Mouse (Mus musculus) forebrain, embryonic 16.5 days (tissue): Measurements from ENCODE around the gene Gm20716. TPM values are rescaled to one million over a fixed set of nuclear protein-coding genes. Genes with fewer than 3 reads are reported as not detected.

ENCODE experiments used
- ATAC-seq: fragments of 200-750 bp; cut with Nextera tagmentation; 2 replicates; pipeline ENCODE4 v1.8.0; 2017; ENCODE audit warnings: mild to moderate bottlenecking, moderate library complexity
- H3K27ac ChIP-seq: fragments of 300-500 bp; sonication (generic); 2 replicates; pipeline ENCODE4 v1.5.1; 2014; ENCODE audit warnings: low read length, control low read depth
- H3K27me3 ChIP-seq: fragments of 300-500 bp; sonication (generic); replicated peaks from 2 replicates; pipeline ENCODE4 v1.6.1; 2014; ENCODE audit warnings: low read length; ENCODE audit not compliant: control insufficient read depth, insufficient read depth
- H3K36me3 ChIP-seq: fragments of 300-500 bp; sonication (generic); 2 replicates; pipeline ENCODE4 v1.6.1; 2014; ENCODE audit not compliant: control insufficient read depth, insufficient read depth
- H3K4me1 ChIP-seq: fragments of 300-500 bp; sonication (generic); replicated peaks from 2 replicates; pipeline ENCODE4 v1.6.1; 2014; ENCODE audit warnings: low read length; ENCODE audit not compliant: control insufficient read depth, insufficient read depth
- H3K4me2 ChIP-seq: fragments of 300-500 bp; sonication (generic); 2 replicates; pipeline ENCODE4 v1.6.1; 2014; ENCODE audit warnings: mild to moderate bottlenecking, low read length, control low read depth
- H3K4me3 ChIP-seq: fragments of 300-500 bp; sonication (generic); replicated peaks from 2 replicates; pipeline ENCODE4 v1.5.1; 2014; ENCODE audit warnings: mild to moderate bottlenecking, low read length, control low read depth
- H3K9ac ChIP-seq: fragments of 300-500 bp; sonication (generic); replicated peaks from 2 replicates; pipeline ENCODE4 v1.6.1; 2014; ENCODE audit warnings: low read depth, low read length, control low read depth
- H3K9me3 ChIP-seq: fragments of 300-500 bp; sonication (generic); 2 replicates; pipeline ENCODE4 v1.6.1; 2016; ENCODE audit warnings: low read length; ENCODE audit not compliant: control insufficient read depth
- WGBS: fragments of 180-500 bp; shearing (Covaris S2); extraction: QIAGEN DNeasy Blood & Tissue Kit; methylation state at CpG from one replicate; pipeline ENCODE4 v1.1.7; 2014; 5-methylcytosine and 5-hydroxymethylcytosine counted together
- polyA plus RNA-seq: library from polyadenylated mRNA; unstranded; fragments of >200 nt; fragmentation: Nextera tagmentation; extraction: Ambion mirVana; gene quantifications from 2 replicates; pipeline ENCODE4 v1.2.1, GENCODE M21; 2015

The Gm20716 gene
- 23.8 and 24.4 TPM in 2 replicates for polyA plus RNA-seq

- Histone ChIP-seq H3K4me1 (peaks cover 33% of the 10 kb centered on the region), H3K9ac (peak within 1 kb of the TSS; percentile 81), H3K27me3 (no peaks in the 10 kb centered on the region), H3K36me3 (peaks cover 15% of the 10 kb centered on the region), H3K4me3 (peak within 1 kb of the TSS; percentile 94), H3K4me2 (peak within 1 kb of the TSS; percentile 95), H3K9me3 (no peaks in the 10 kb centered on the region), H3K27ac (peak within 1 kb of the TSS; percentile 97)
- under 1% methylated on average over 68 of the region's 73 CpGs for WGBS
- peak; percentile 92 for ATAC-seq
Observed at GRCm38 (mm10) chr2:168230026-168230728, at the start of gene Gm20716, which contains the start of the genes Dpm1 and Mocs3. Gm20716 (minus strand) TSS chr2:168230364. Dpm1 (minus strand) TSS chr2:168230591. Mocs3 (plus strand) TSS chr2:168230622.

DNA sequence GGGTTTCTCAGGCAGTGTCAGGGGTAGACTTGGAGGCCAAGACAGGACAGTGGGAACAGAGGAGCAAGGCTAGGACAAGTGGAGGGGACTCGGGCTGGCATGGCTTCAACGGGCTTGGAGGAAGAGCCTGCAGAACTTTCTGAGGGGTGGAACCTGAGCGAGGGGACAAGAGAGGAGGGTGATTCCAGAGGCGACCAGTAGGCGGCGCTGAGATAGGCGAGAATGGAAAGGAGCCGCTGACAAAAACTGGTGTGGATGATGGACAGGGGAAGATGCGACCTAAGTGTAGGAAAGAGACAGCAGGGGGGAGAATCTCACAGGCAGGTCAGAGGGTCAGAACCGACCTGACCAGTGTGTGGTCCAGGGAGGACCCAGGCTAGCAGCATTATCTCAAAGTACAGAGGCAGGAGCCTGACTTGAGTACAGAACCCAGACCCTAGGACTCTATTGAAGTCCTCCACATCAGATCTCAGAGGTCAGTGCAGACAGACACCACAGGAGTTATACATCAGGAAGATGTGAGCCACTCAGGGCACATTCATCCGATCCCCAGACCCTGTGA lies 44.3 kb upstream of the Gm20716 start:
- WGBS: 12% methylated on average over 11 of the region's 11 CpGs
- Histone ChIP-seq H3K9ac (no peak overlapping the region), H3K27me3 (no peaks in the 10 kb centered on the region), H3K36me3 (no peaks in the 10 kb centered on the region), H3K9me3 (no peaks in the 10 kb centered on the region), H3K4me2 (no peak overlapping the region), H3K4me1 (peaks cover 17% of the 10 kb centered on the region), H3K27ac (no peak overlapping the region), H3K4me3 (no peak overlapping the region)
- ATAC-seq: peak; percentile 7; the same call in 1 of the 2 replicates

- no peaks in the 10 kb centered on the region for H3K27me3 ChIP-seq
- H3K36me3 ChIP-seq: no peaks in the 10 kb centered on the region
- H3K27ac ChIP-seq: no peak overlapping the region
- no peak overlapping the region for H3K9ac ChIP-seq
- no peaks in the 10 kb centered on the region for H3K9me3 ChIP-seq
- H3K4me2 ChIP-seq: no peak overlapping the region
- no peak overlapping the region for H3K4me3 ChIP-seq
- ATAC-seq: no peak
- H3K4me1 ChIP-seq: peaks cover 11% of the 10 kb centered on the region
- WGBS: 48% methylated on average over 9 of the region's 9 CpGs
Observed at GRCm38 (mm10) chr2:168273387-168273786, 43.2 kb upstream of the Gm20716 start.

GRCm38 (mm10) chr2:168268033-168268432 lies 37.9 kb upstream of the Gm20716 start:
- ATAC-seq: no peak

GRCm38 (mm10) chr2:168260900-168261299 lies 30.7 kb upstream of the Gm20716 start:
- Histone ChIP-seq H3K4me1 (no peaks in the 10 kb centered on the region), H3K27ac (no peak overlapping the region), H3K36me3 (no peaks in the 10 kb centered on the region), H3K4me3 (no peak overlapping the region), H3K9me3 (no peaks in the 10 kb centered on the region), H3K27me3 (no peaks in the 10 kb centered on the region), H3K4me2 (no peak overlapping the region), H3K9ac (no peak overlapping the region)
- 90% methylated on average over 10 of the region's 10 CpGs for WGBS
- no peak for ATAC-seq

More at GRCm38 (mm10) chr2:168268033-168268432, 37.9 kb upstream of the Gm20716 start:
- H3K27ac ChIP-seq: no peak overlapping the region
- no peak overlapping the region for H3K4me3 ChIP-seq
- no peaks in the 10 kb centered on the region for H3K27me3 ChIP-seq
- H3K36me3 ChIP-seq: no peaks in the 10 kb centered on the region; the same call in 1 of the 2 replicates
- no peaks in the 10 kb centered on the region for H3K9me3 ChIP-seq
- peaks cover 2% of the 10 kb centered on the region; the same call in 1 of the 2 replicates for H3K4me1 ChIP-seq
- no peak overlapping the region for H3K9ac ChIP-seq
- no peak overlapping the region for H3K4me2 ChIP-seq
- 41% methylated on average over 7 of the region's 7 CpGs for WGBS

GRCm38 (mm10) chr2:168260124-168260523 lies 30.0 kb upstream of the Gm20716 start:
- Histone ChIP-seq H3K4me1 (no peaks in the 10 kb centered on the region), H3K4me3 (no peak overlapping the region), H3K4me2 (no peak overlapping the region), H3K9me3 (no peaks in the 10 kb centered on the region), H3K27ac (no peak overlapping the region), H3K9ac (no peak overlapping the region), H3K27me3 (no peaks in the 10 kb centered on the region), H3K36me3 (no peaks in the 10 kb centered on the region)
- no peak for ATAC-seq
- WGBS: 90% methylated on average over 3 of the region's 3 CpGs

DNA sequence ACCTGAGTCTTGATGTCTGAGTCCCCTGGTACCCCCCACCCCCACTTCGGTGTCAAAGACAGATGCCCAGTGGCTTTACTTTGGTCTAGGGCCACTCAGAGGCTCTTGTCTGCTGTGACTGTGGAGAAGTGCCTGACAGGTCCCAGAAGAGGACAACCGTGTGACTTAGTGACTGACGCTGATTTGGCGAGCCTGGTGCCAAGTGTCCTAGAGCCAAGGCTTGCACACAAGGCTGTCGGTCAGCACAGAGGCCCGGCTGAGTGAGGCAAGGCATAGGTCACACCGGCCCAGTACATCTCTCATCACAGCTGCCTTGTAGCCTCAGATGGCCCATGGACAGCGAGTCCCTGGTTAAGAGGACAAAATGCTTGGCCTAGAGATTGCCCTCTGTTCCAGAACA lies 28.9 kb upstream of the Gm20716 start:
- Histone ChIP-seq H3K9me3 (no peaks in the 10 kb centered on the region), H3K27ac (no peak overlapping the region), H3K4me3 (no peak overlapping the region), H3K27me3 (no peaks in the 10 kb centered on the region), H3K4me2 (no peak overlapping the region), H3K4me1 (peaks cover 7% of the 10 kb centered on the region), H3K9ac (no peak overlapping the region), H3K36me3 (no peaks in the 10 kb centered on the region)
- no peak for ATAC-seq
- 88% methylated on average over 8 of the region's 8 CpGs for WGBS

DNA sequence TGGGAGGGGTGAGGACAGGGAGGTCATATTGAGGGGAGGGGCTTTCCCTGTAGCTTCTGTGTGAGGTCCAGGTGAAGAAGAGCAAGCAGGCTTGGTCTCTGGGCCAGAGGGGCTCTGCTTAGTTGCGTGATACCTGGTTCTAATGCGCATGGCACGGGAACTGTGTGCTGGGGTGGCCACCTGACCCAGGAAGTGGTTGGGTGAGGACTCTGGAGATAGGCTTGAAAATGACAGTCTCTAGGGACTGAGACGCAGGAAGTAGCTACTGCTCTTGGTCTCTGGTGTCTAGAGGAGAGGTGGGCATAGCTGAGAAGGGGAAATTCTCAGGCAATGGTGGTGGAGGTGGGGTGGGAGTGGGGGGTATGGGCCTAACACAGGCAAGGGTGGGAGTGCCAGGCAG lies 27.0 kb upstream of the Gm20716 start:
- 93% methylated on average over 4 of the region's 4 CpGs for WGBS
- no peak overlapping the region for H3K4me3 ChIP-seq

DNA sequence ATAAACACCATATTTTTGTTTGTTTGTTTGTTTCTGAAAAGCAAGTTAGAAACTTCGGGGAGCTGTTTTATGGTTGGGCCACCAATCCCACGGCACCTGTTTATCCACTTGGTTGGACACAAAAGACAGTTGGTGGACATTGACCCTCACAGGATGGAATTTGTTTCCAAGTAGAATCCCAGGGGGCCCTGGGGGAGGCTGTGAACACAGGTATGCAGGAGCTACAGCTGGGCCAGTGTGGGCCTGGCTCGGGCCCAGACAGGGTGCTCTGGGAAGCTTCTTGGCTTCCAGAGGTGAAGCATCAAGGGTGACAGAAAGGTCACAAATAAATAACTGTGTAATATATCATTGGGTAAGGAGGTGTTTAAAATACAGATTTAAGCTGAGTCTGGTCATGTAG lies 26.3 kb upstream of the Gm20716 start:
- no peaks in the 10 kb centered on the region for H3K36me3 ChIP-seq
- H3K27me3 ChIP-seq: no peaks in the 10 kb centered on the region
- no peak overlapping the region for H3K4me3 ChIP-seq
- H3K27ac ChIP-seq: no peak overlapping the region
- H3K4me2 ChIP-seq: no peak overlapping the region
- peaks cover 18% of the 10 kb centered on the region for H3K4me1 ChIP-seq
- WGBS: 83% methylated on average over 3 of the region's 3 CpGs
- no peak for ATAC-seq
- no peak overlapping the region for H3K9ac ChIP-seq
- H3K9me3 ChIP-seq: no peaks in the 10 kb centered on the region

More for the DNA sequence above, 27.0 kb upstream of the Gm20716 start:
- H3K4me1 ChIP-seq: peaks cover 18% of the 10 kb centered on the region
- H3K27ac ChIP-seq: no peak overlapping the region
- no peak overlapping the region for H3K9ac ChIP-seq
- no peak overlapping the region for H3K4me2 ChIP-seq
- H3K9me3 ChIP-seq: no peaks in the 10 kb centered on the region
- H3K36me3 ChIP-seq: no peaks in the 10 kb centered on the region
- no peaks in the 10 kb centered on the region for H3K27me3 ChIP-seq
- ATAC-seq: no peak
